Mouse (Mus musculus): ENCODE data around the gene Gm17268. TPM values are rescaled to one million over a fixed set of nuclear protein-coding genes. Genes with fewer than 3 reads are reported as not detected.

Gm17268 gene
- polyA plus RNA-seq, 1 experiment from 2014 or later = not detected

GRCm38 (mm10) chr11:82023769-82024168 lies 14.6 kb downstream of the Gm17268 start:
- H3K9ac ChIP-seq = no peak overlapping the region
- no peak for ATAC-seq (ENCODE audit: insufficient number of reproducible peaks, low FRiP score, low TSS enrichment, low read depth)
- H3K27me3 ChIP-seq = no peaks in the 10 kb centered on the region
- H3K9me3 ChIP-seq = no peaks in the 10 kb centered on the region
- H3K36me3 ChIP-seq = no peaks in the 10 kb centered on the region
- 72% methylated on average over 4 of the region's 4 CpGs for WGBS
- H3K4me2 ChIP-seq = no peak overlapping the region
- H3K4me1 ChIP-seq = no peaks in the 10 kb centered on the region
- no peak overlapping the region for H3K27ac ChIP-seq
- H3K4me3 ChIP-seq = no peak overlapping the region

- H3K4me1 ChIP-seq = no peaks in the 10 kb centered on the region
- H3K9me3 ChIP-seq = no peaks in the 10 kb centered on the region
- H3K4me2 ChIP-seq = no peak overlapping the region
- no peak overlapping the region for H3K27ac ChIP-seq
- H3K4me3 ChIP-seq = no peak overlapping the region
- no peak for ATAC-seq (ENCODE audit: insufficient number of reproducible peaks, low FRiP score, low TSS enrichment, low read depth)
- no peaks in the 10 kb centered on the region for H3K36me3 ChIP-seq
- 85% methylated on average over 6 of the region's 6 CpGs for WGBS
- no peaks in the 10 kb centered on the region for H3K27me3 ChIP-seq
- no peak overlapping the region for H3K9ac ChIP-seq
These were observed 15.8 kb downstream of the Gm17268 start for GRCm38 (mm10) chr11:82022504-82023056.

GRCm38 (mm10) chr11:82021406-82021805 lies 17.0 kb downstream of the Gm17268 start:
- ATAC-seq (ENCODE audit: insufficient number of reproducible peaks, low FRiP score, low TSS enrichment, low read depth) = no peak
- H3K27me3 ChIP-seq = no peaks in the 10 kb centered on the region
- no peaks in the 10 kb centered on the region for H3K4me1 ChIP-seq
- H3K4me2 ChIP-seq = no peak overlapping the region
- H3K9me3 ChIP-seq = no peaks in the 10 kb centered on the region
- H3K27ac ChIP-seq = no peak overlapping the region
- no peak overlapping the region for H3K4me3 ChIP-seq
- no peak overlapping the region for H3K9ac ChIP-seq
- no peaks in the 10 kb centered on the region for H3K36me3 ChIP-seq
- 62% methylated on average over 3 of the region's 3 CpGs for WGBS

GRCm38 (mm10) chr11:82019793-82020192 lies 18.6 kb downstream of the Gm17268 start:
- Histone ChIP-seq H3K4me3 (no peak overlapping the region), H3K4me1 (no peaks in the 10 kb centered on the region), H3K36me3 (no peaks in the 10 kb centered on the region), H3K4me2 (no peak overlapping the region), H3K9me3 (no peaks in the 10 kb centered on the region), H3K27me3 (no peaks in the 10 kb centered on the region), H3K27ac (no peak overlapping the region), H3K9ac (no peak overlapping the region)
- no peak for ATAC-seq (ENCODE audit: insufficient number of reproducible peaks, low FRiP score, low TSS enrichment, low read depth)

GRCm38 (mm10) chr11:82019389-82019788 lies 19.0 kb downstream of the Gm17268 start:
- Histone ChIP-seq H3K4me1 (no peaks in the 10 kb centered on the region), H3K36me3 (no peaks in the 10 kb centered on the region), H3K4me3 (no peak overlapping the region), H3K27ac (no peak overlapping the region), H3K9ac (no peak overlapping the region), H3K4me2 (no peak overlapping the region), H3K9me3 (no peaks in the 10 kb centered on the region), H3K27me3 (no peaks in the 10 kb centered on the region)
- no peak for ATAC-seq (ENCODE audit: insufficient number of reproducible peaks, low FRiP score, low TSS enrichment, low read depth)
- 42% methylated on average over 2 of the region's 2 CpGs for WGBS

GRCm38 (mm10) chr11:82016181-82016780 lies 22.1 kb downstream of the Gm17268 start:
- H3K27me3 ChIP-seq = no peaks in the 10 kb centered on the region
- H3K9me3 ChIP-seq = no peaks in the 10 kb centered on the region
- H3K36me3 ChIP-seq = no peaks in the 10 kb centered on the region
- no peak overlapping the region for H3K27ac ChIP-seq
- H3K9ac ChIP-seq = no peak overlapping the region
- 0 out of 2 replicates have a peak, but pooled peaks cover 2% of the 10 kb centered on the region for H3K4me1 ChIP-seq
- no peak overlapping the region for H3K4me2 ChIP-seq
- 78% methylated on average over 3 of the region's 3 CpGs for WGBS
- H3K4me3 ChIP-seq = no peak overlapping the region
- no peak for ATAC-seq (ENCODE audit: insufficient number of reproducible peaks, low FRiP score, low TSS enrichment, low read depth)

- H3K4me2 ChIP-seq = no peak overlapping the region
- no peaks in the 10 kb centered on the region for H3K27me3 ChIP-seq
- no peak overlapping the region for H3K9ac ChIP-seq
- no peak for ATAC-seq (ENCODE audit: insufficient number of reproducible peaks, low FRiP score, low TSS enrichment, low read depth)
- no peaks in the 10 kb centered on the region for H3K36me3 ChIP-seq
- WGBS = 42% methylated on average over 2 of the region's 2 CpGs
- H3K9me3 ChIP-seq = no peaks in the 10 kb centered on the region
- H3K4me1 ChIP-seq = 0 out of 2 replicates have a peak, but pooled peaks cover 2% of the 10 kb centered on the region
- H3K27ac ChIP-seq = no peak overlapping the region
- H3K4me3 ChIP-seq = no peak overlapping the region
These were observed 23.3 kb downstream of the Gm17268 start for GRCm38 (mm10) chr11:82015066-82015465.

GRCm38 (mm10) chr11:82013756-82014155 lies 24.6 kb downstream of the Gm17268 start:
- Histone ChIP-seq H3K9ac (no peak overlapping the region), H3K27me3 (no peaks in the 10 kb centered on the region), H3K4me1 (0 out of 2 replicates have a peak, but pooled peaks cover 2% of the 10 kb centered on the region), H3K27ac (no peak overlapping the region), H3K4me2 (no peak overlapping the region), H3K4me3 (no peak overlapping the region), H3K9me3 (no peaks in the 10 kb centered on the region), H3K36me3 (no peaks in the 10 kb centered on the region)
- WGBS = 36% methylated on average over 1 of the region's 1 CpGs
- no peak for ATAC-seq (ENCODE audit: insufficient number of reproducible peaks, low FRiP score, low TSS enrichment, low read depth)

GRCm38 (mm10) chr11:82011411-82012193 lies 26.8 kb downstream of the Gm17268 start:
- H3K4me1 ChIP-seq = peaks cover 7% of the 10 kb centered on the region; the same call in 1 of the 2 replicates
- no peak overlapping the region for H3K9ac ChIP-seq
- no peak overlapping the region; the same call in 1 of the 2 replicates for H3K27ac ChIP-seq
- H3K36me3 ChIP-seq = no peaks in the 10 kb centered on the region
- H3K9me3 ChIP-seq = no peaks in the 10 kb centered on the region
- 50% methylated on average over 8 of the region's 8 CpGs for WGBS
- ATAC-seq (ENCODE audit: insufficient number of reproducible peaks, low FRiP score, low TSS enrichment, low read depth) = no peak
- H3K27me3 ChIP-seq = 0 out of 2 replicates have a peak, but pooled peaks cover 2% of the 10 kb centered on the region
- H3K4me2 ChIP-seq = no peak overlapping the region
- H3K4me3 ChIP-seq = no peak overlapping the region

- Histone ChIP-seq H3K4me3 (no peak overlapping the region), H3K4me2 (no peak overlapping the region), H3K36me3 (no peaks in the 10 kb centered on the region), H3K4me1 (peaks cover 8% of the 10 kb centered on the region; the same call in 1 of the 2 replicates), H3K27ac (no peak overlapping the region), H3K9me3 (no peaks in the 10 kb centered on the region), H3K9ac (no peak overlapping the region), H3K27me3 (0 out of 2 replicates have a peak, but pooled peaks cover 2% of the 10 kb centered on the region)
- WGBS = 88% methylated on average over 3 of the region's 3 CpGs
- no peak for ATAC-seq (ENCODE audit: insufficient number of reproducible peaks, low FRiP score, low TSS enrichment, low read depth)
These were observed 28.2 kb downstream of the Gm17268 start for GRCm38 (mm10) chr11:82010115-82010514.

- no peak overlapping the region for H3K4me3 ChIP-seq
- no peaks in the 10 kb centered on the region for H3K36me3 ChIP-seq
- no peaks in the 10 kb centered on the region for H3K9me3 ChIP-seq
- H3K4me2 ChIP-seq = no peak overlapping the region
- no peak overlapping the region for H3K9ac ChIP-seq
- H3K27ac ChIP-seq = no peak overlapping the region
- WGBS = 33% methylated on average over 12 of the region's 12 CpGs
- ATAC-seq (ENCODE audit: insufficient number of reproducible peaks, low FRiP score, low TSS enrichment, low read depth) = no peak
- H3K4me1 ChIP-seq = peaks cover 8% of the 10 kb centered on the region; the same call in 1 of the 2 replicates
- H3K27me3 ChIP-seq = 0 out of 2 replicates have a peak, but pooled peaks cover 2% of the 10 kb centered on the region
These were observed 31.5 kb downstream of the Gm17268 start for GRCm38 (mm10) chr11:82006796-82007423.

Measured in limb, embryonic 15.5 days (tissue).